Mouse (Mus musculus): ENCODE results near the gene Xylt2.

DNA sequence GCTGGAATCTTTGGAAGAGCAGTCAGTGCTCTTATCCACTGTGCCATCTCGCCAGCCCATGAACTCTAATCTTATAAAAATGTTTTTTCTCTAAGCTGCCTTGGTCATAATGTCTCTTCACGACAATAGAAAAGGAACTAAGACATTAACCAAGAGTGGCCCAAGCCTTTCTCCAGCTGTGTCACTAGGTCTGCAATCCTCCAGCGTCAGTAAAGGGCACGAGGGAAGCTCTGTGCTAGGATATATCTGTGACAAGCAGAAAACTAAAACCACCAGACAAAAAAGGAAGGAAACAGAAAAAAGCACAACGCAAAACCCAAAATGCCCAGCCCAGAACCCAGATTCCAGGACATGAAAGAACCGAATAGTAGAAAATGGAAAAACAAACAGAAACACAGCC lies 9.9 kb upstream of the Xylt2 start:
- no peak for TF ChIP-seq EP300 (IDR thresholded peaks at IDR 0.05; ENCODE audit: low read depth)
- TF ChIP-seq CTCF (IDR thresholded peaks at IDR 0.05; ENCODE audit: low read depth), result no peak
